Mouse (Mus musculus) heart, embryonic 14.5 days (tissue): ENCODE results near the gene Fgfr2. TPM values are rescaled to one million over a fixed set of nuclear protein-coding genes. Genes with fewer than 3 reads are reported as not detected.
A peak's percentile ranks its signal among the peaks of the same experiment; 100 is the strongest.

Source experiments
- ATAC-seq: fragments of 200-750 bp; cut with Nextera tagmentation; 2 replicates; pipeline ENCODE4 v1.8.0; 2017; ENCODE audit warnings: low read depth, moderate TSS enrichment; ENCODE audit not compliant: insufficient number of reproducible peaks, insufficient read depth, low FRiP score
- H3K27ac ChIP-seq, 2 experiments: fragments of 200-500 bp in 1 of 2; fragments of 300-500 bp in 1 of 2; sonication (generic) in 1 of 2; replicated peaks in 1 of 2; 2 replicates each; pipeline ENCODE4 v1.5.1; 2012 to 2014; ENCODE audit warnings: low read depth in 2 of 2, low read length in 2 of 2, control low read depth in 1 of 2, mild to moderate bottlenecking in 1 of 2, mixed read lengths in 1 of 2; ENCODE audit not compliant: control insufficient read depth in 1 of 2, insufficient read depth in 1 of 2
- H3K27me3 ChIP-seq: fragments of 300-500 bp; sonication (generic); 2 replicates; pipeline ENCODE4 v1.6.1; 2014; ENCODE audit warnings: mild to moderate bottlenecking, low read length, control low read depth; ENCODE audit not compliant: control insufficient read depth, insufficient read depth
- H3K36me3 ChIP-seq: fragments of 300-500 bp; sonication (generic); 2 replicates; pipeline ENCODE4 v1.6.1; 2014; ENCODE audit warnings: mild to moderate bottlenecking, control low read depth, low read length, mixed read lengths; ENCODE audit not compliant: control insufficient read depth, insufficient read depth
- H3K4me1 ChIP-seq, 2 experiments: fragments of 200-500 bp in 1 of 2; fragments of 300-500 bp in 1 of 2; sonication (generic) in 1 of 2; 2 replicates each; pipeline ENCODE4 v1.6.1; 2012 to 2014; ENCODE audit warnings: low read length in 2 of 2, control low read depth in 1 of 2, mixed read lengths in 1 of 2; ENCODE audit not compliant: control insufficient read depth in 2 of 2, insufficient read depth in 2 of 2
- H3K4me2 ChIP-seq: fragments of 300-500 bp; sonication (generic); 2 replicates; pipeline ENCODE4 v1.6.1; 2014; ENCODE audit warnings: mild to moderate bottlenecking, low read length
- H3K4me3 ChIP-seq, 2 experiments: fragments of 200-500 bp in 1 of 2; fragments of 300-500 bp in 1 of 2; sonication (generic) in 1 of 2; 2 replicates each; pipeline ENCODE4 v1.5.1; 2012 to 2014; ENCODE audit warnings: low read length in 2 of 2, mild to moderate bottlenecking in 2 of 2, control low read depth in 1 of 2, low read depth in 1 of 2, moderate library complexity in 1 of 2; ENCODE audit not compliant: control insufficient read depth in 1 of 2, insufficient read depth in 1 of 2
- H3K9ac ChIP-seq: fragments of 300-500 bp; sonication (generic); 2 replicates; pipeline ENCODE4 v1.6.1; 2014; ENCODE audit warnings: mild to moderate bottlenecking, low read length
- H3K9me3 ChIP-seq: fragments of 300-500 bp; sonication (generic); 2 replicates; pipeline ENCODE4 v1.6.1; 2016; ENCODE audit warnings: low read length, control low read depth; ENCODE audit not compliant: control insufficient read depth
- WGBS: fragments of 180-500 bp; shearing (Covaris S2); extraction: QIAGEN DNeasy Blood & Tissue Kit; methylation state at CpG from one replicate; pipeline ENCODE4 v1.1.7; 2014; 5-methylcytosine and 5-hydroxymethylcytosine counted together
- polyA plus RNA-seq: library from polyadenylated mRNA; unstranded; fragments of >200 nt; fragmentation: Nextera tagmentation; extraction: Ambion mirVana; gene quantifications from 2 replicates; pipeline ENCODE4 v1.2.1, GENCODE M21; 2014

The Fgfr2 gene
- polyA plus RNA-seq, 1 experiment from 2014 or later, result 22.4 TPM

- no peak overlapping the region for H3K27ac ChIP-seq
- H3K9me3 ChIP-seq, result no peaks in the 10 kb centered on the region
- WGBS, result 93% methylated on average over 9 of the region's 9 CpGs
- no peak overlapping the region for H3K4me2 ChIP-seq
- H3K36me3 ChIP-seq, result peaks cover 64% of the 10 kb centered on the region
- H3K27me3 ChIP-seq, result no peaks in the 10 kb centered on the region
- no peaks in the 10 kb centered on the region for H3K4me1 ChIP-seq
- H3K4me3 ChIP-seq, result no peak overlapping the region
- no peak for ATAC-seq
- no peak overlapping the region for H3K9ac ChIP-seq
Observed at GRCm38 (mm10) chr7:132866316-132866715, 256.8 kb downstream of the Fgfr2 start.

DNA sequence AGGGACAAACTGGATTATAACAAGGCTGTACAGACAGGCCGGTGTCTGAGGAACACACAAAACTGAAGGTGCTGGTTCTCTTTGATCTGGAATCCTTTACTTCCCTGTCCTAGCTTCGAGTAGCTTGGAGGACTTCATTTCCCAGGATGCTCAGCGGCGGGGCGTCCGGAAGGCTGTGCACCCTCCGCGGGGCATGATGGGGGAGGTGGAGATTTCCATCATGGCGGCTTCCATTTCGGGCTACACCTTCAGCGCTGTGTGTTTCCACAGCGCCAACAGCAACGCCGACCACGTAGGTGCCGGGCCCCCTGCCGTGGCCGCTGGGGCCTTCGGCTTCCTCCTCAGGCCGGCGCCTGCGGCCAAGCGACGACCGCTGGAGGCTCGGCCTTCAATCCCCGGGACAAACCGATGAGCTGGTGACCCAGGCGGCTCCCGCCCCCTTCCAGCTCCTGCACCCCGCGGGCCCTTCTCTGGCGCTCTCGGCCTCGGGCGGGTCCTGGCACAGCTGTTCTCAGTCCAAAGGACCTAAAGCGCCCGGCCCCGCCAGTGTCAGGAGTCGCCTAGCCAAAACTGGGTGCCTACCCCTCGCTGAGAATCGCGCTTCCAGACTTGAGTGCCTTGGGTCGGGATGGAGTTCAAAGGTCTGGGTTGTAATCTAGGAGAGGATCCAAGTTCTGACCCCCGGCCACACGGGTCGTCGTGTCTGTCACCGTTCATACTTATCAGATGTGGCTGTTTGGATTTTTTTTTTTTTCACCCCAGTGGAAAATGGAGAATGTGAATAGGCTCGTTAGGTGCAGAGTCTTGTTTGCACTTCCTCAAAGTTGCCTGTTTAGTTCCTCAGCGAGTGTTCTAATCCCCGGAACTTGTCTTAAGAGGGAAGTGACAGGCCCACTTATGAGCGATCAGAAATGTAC, 263.9 kb downstream of the Fgfr2 start, which contains the start of gene Abraxas2:
Abraxas2 (plus strand) TSS at position 184 of the 917 bp plus-strand sequence.
- peak within 1 kb of the TSS; percentile 89 to 95 for H3K4me3 ChIP-seq
- H3K4me1 ChIP-seq, result peaks cover 0 to 9% of the 10 kb centered on the region in 2 experiments; a peak in 2 of 4 replicates
- peak within 1 kb of the TSS; percentile 77 for H3K4me2 ChIP-seq
- ATAC-seq, result peak; percentile 84
- H3K9me3 ChIP-seq, result no peaks in the 10 kb centered on the region
- H3K27ac ChIP-seq, result peak within 1 kb of the TSS; percentile 80 to 88
- peak within 1 kb of the TSS; percentile 93 for H3K9ac ChIP-seq
- no peaks in the 10 kb centered on the region for H3K27me3 ChIP-seq
- no peaks in the 10 kb centered on the region for H3K36me3 ChIP-seq
- WGBS, result under 1% methylated on average over 52 of the region's 53 CpGs

DNA sequence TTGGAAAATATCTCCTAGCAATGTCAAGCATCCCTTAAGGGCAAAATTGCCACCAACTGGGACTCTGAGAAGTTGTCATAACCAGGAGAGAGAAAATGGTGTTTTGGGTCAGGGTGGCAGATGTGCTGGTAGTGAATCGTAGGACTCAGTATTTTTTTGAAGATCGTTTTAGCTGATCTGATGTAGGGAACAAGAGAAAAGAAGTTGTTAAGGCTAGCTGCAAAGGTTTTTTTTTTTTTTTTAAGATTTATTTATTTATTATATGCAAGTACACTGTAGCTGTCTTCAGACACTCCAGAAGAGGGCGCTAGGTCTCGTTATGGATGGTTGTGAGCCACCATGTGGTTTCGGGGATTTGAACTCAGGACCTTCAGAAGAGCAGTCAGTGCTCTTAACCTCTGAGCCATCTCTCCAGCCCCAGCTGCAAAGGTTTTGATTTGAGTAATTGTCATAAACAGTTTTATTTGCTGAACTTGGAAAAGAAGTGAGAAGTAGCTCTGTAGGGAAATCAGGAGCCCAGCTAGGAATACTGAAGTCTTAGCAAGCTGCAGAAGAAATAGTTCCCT, 265.0 kb downstream of the Fgfr2 start:
- Histone ChIP-seq H3K9ac (no peak overlapping the region), H3K4me2 (no peak overlapping the region), H3K9me3 (no peaks in the 10 kb centered on the region), H3K27me3 (no peaks in the 10 kb centered on the region), H3K4me1 (peaks cover 0 to 9% of the 10 kb centered on the region in 2 experiments; a peak in 2 of 4 replicates), H3K4me3 (no peak overlapping the region), H3K27ac (no peak overlapping the region), H3K36me3 (no peaks in the 10 kb centered on the region)
- no peak for ATAC-seq
- WGBS, result 78% methylated on average over 5 of the region's 5 CpGs

DNA sequence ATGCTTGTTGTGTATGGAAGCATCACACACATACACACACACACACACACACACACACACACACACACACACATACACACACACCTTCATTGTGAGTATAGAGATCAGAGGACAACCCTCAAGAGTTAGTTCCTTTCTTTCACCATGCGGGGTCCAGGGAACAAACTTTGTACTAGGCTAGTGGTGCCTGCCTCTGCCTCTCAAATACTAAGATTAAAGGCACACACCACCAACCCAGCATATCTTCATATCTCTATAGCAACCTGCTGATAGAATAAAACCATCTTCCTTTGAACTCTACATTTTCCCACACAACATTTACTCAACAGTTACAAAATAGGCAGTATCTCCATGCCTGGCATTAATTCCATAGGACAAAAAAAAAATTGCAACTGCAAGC, 267.1 kb downstream of the Fgfr2 start:
- H3K4me3 ChIP-seq, result no peak overlapping the region
- H3K9ac ChIP-seq, result no peak overlapping the region
- no peaks in the 10 kb centered on the region for H3K9me3 ChIP-seq
- H3K4me2 ChIP-seq, result no peak overlapping the region
- H3K4me1 ChIP-seq, result peaks cover 3 to 14% of the 10 kb centered on the region in 2 experiments; a peak in 3 of 4 replicates
- H3K27ac ChIP-seq, result no peak overlapping the region
- ATAC-seq, result no peak
- H3K27me3 ChIP-seq, result no peaks in the 10 kb centered on the region
- 65% methylated on average over 1 of the region's 1 CpGs for WGBS
- no peaks in the 10 kb centered on the region for H3K36me3 ChIP-seq

GRCm38 (mm10) chr7:132853946-132854345, 269.2 kb downstream of the Fgfr2 start:
- no peak overlapping the region for H3K9ac ChIP-seq
- H3K27ac ChIP-seq, result no peak overlapping the region
- no peak for ATAC-seq
- H3K9me3 ChIP-seq, result no peaks in the 10 kb centered on the region
- 73% methylated on average over 4 of the region's 4 CpGs for WGBS
- no peaks in the 10 kb centered on the region for H3K27me3 ChIP-seq
- H3K4me3 ChIP-seq, result no peak overlapping the region
- H3K4me2 ChIP-seq, result no peak overlapping the region
- peaks cover 20% of the 10 kb centered on the region for H3K36me3 ChIP-seq
- peaks cover 3 to 5% of the 10 kb centered on the region in 2 experiments; a peak in 2 of 4 replicates for H3K4me1 ChIP-seq

DNA sequence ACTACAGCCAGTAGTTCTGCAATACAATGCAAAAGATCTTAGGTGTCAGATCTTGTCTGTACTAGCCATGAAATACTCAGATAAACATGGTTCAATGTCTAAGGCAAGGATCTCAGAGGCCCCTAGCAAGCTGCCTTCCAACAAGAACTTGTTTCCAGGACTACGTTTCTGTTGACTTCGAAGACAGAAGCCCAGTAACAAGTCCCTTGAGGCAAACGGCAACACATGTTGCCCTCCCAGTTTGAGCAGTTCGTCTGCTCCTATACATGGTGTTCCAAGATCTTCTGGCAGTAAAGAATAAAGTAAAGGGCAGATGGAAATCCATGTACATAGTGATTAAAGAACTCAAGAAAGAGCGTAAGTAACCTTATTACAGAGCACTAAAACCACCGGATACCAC, 269.8 kb downstream of the Fgfr2 start:
- no peak for ATAC-seq
- 90% methylated on average over 6 of the region's 6 CpGs for WGBS

GRCm38 (mm10) chr7:132852173-132852844, 270.8 kb downstream of the Fgfr2 start, which contains the start of gene Eef1akmt2:
Gene Eef1akmt2, minus strand, starts transcription at chr7:132852673.
- WGBS, result under 1% methylated on average over 37 of the region's 37 CpGs
- ATAC-seq, result peak; percentile 91
- peak within 1 kb of the TSS; percentile 67 to 78 for H3K4me3 ChIP-seq

More for the DNA sequence above, 269.8 kb downstream of the Fgfr2 start:
- Histone ChIP-seq H3K27me3 (no peaks in the 10 kb centered on the region), H3K36me3 (peaks cover 26% of the 10 kb centered on the region), H3K4me3 (no peak overlapping the region), H3K4me1 (peaks cover 3 to 5% of the 10 kb centered on the region in 2 experiments; a peak in 2 of 4 replicates), H3K9me3 (no peaks in the 10 kb centered on the region), H3K4me2 (no peak overlapping the region), H3K27ac (no peak overlapping the region), H3K9ac (no peak overlapping the region)

More at GRCm38 (mm10) chr7:132852173-132852844, 270.8 kb downstream of the Fgfr2 start, which contains the start of gene Eef1akmt2:
- Histone ChIP-seq H3K27me3 (no peaks in the 10 kb centered on the region), H3K4me1 (peaks cover 3 to 5% of the 10 kb centered on the region in 2 experiments; a peak in 2 of 4 replicates), H3K9me3 (no peaks in the 10 kb centered on the region), H3K36me3 (peaks cover 36% of the 10 kb centered on the region), H3K27ac (peak within 1 kb of the TSS; percentile 95 to 97), H3K9ac (peak within 1 kb of the TSS; percentile 87), H3K4me2 (peak within 1 kb of the TSS; percentile 74)
